Mouse (Mus musculus): Measurements from ENCODE around the gene Palm3.

Gene Palm3

DNA sequence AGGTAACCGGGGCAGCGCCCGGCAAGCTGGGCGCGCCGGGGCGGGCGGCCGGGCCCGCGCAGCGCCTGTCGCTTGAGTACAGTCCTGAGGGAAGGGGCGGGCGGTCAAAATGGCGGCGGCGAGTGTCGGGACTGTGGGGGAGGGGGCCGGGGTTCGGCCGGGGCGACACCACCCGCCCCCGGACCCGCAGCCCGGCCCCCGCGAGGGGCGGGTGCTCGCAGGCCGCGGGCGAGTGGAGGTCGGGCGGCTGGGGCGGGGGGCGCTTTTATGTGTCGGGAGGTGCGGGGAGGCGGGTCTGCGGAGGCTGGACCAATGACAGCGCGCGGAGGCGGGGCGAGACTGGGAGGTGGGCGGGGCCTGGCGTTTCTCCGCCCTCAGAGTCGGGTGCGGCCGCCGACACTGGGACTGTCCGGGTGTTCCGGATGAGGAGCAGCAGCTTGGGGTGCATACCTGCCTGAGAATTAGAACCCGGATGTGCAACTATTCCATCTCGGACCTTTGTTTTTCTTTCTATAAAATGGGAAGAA, 45.8 kb downstream of the Palm3 start:
- DNase-seq (ENCODE audit: low spot score) = peak; percentile 88

DNA sequence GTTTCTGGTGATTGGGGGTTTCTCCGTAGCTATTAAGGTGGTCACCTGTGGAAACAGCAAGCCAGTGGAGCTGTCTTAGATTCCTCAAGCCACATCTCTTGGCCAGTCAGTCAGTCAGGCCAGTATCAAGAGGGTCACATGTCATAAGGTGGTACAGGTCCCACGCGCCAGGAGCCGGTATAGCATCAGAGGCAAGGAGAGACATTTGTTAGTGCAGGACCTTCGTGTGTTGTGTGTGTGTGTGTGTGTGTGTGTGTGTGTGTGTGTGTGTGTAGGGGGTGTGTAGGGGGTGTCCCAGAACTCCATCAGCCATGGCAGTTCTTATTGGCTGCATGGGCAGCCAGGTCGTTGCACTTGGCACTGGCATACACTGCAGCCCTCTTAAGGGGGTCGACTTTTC, 46.6 kb downstream of the Palm3 start:
- DNase-seq (ENCODE audit: low spot score) = no peak

DNA sequence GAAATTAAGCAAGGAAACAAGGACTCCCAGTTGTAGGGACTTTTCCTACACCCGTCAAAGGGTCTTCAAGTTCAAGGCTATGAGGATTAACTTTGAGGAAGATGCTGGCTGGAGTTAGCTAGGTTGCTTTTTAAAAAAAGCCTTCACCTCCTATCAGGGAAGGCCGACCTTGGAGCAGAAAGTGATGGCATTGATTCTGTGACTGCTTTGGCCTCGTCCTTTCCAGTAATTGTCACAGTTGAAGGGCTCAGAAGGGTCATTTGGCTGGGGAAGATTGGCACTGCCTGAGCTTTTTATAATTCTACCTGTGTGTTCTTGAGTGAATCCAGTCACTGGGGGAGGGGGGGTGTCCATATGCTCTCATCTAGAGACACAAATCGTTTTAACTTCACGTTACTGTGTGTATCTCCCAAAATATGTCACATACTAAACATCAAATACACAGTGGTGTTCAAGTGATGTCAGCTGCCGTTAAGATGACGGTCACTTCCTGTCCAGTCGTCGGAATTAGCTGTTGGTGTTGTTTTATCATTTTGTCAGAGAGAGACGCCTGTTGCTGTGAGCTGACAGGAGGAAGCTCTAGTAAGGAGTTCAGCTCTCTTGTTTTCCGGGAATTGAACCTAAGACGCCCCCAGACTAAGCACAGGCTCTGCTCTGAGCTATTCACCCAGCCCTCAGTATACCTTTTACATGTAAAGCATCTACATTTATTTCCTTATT, 47.2 kb downstream of the Palm3 start:
- no peak for DNase-seq (ENCODE audit: low spot score)

DNA sequence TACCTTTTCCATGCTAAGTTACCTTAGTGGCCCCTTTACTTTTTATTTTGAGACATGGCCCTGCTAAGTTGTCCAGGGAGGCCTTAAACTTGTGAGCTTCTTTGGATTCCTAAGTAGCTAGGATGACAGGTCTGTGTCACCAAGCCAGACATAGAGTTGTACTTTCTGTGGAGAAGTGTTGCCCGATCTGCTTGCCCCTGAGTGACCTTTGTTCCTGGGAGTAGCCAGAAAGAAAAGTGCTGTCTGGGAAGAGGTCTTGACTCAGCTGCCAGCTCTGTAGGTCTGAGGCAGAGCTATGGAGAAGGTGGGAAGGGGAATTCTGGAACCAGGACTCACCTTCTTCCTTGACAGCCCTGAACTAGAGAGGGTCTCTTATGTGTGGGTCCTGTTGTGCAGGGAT, 47.9 kb downstream of the Palm3 start:
- no peak for DNase-seq (ENCODE audit: low spot score)

DNA sequence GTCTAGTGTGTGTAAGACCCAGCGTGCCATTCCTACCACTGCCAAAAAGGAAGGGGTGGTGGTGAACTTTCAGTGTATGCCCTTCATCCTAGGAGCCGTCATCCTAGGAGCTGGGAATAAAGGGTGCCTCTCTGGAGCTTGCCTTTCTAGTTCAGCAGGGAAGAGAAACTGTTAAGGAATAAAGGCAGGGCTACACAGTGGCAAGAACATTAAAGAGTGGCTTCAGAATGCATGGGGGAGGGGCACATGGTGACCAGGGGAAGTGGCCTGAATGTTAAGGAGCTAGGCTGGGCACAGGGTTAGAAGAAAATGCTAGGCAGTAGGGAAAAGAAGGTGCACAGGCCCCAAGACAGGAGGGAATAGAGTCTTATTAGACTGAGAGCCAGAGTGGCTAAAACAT, 48.5 kb downstream of the Palm3 start:
- no peak for DNase-seq (ENCODE audit: low spot score)

DNA sequence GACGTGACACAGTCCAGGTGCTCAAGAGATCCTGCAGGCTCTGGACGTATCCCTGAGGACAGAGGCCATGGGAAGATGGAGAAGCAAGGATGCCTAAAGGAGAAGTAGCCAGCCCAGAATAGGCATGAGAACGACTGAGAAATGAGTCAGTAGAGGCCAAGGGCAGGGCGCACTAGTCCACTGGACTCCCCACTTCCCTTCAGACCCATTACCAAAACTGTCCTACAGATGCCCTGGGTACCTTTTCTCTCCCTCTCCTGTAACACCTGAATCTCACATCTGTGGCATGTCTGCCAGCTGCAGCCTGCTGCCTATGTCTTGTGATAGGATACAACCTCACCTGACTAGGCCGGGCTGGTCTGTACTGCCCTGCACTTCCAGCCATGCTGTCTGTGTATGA, 49.0 kb downstream of the Palm3 start:
- DNase-seq (ENCODE audit: low spot score) = no peak

DNA sequence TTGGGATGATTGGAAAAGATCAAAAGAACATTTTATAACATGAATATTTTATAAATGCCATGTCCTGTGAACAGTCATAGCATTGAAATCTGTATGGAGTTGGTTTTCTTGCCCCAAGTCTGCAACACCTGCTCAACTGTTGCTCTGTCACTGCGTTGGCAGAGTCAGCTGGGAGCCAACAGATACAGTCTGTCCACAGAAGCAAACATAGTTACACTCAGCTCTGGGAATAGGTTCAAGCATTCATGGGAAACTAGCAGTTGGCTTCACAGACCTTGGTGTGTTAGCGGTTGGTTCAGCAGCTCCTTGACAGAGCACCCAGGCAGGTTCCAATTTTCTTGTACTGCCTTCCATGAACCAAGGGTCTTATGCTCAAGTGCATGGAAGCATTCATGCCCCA, 49.4 kb downstream of the Palm3 start:
- DNase-seq (ENCODE audit: low spot score) = no peak

DNA sequence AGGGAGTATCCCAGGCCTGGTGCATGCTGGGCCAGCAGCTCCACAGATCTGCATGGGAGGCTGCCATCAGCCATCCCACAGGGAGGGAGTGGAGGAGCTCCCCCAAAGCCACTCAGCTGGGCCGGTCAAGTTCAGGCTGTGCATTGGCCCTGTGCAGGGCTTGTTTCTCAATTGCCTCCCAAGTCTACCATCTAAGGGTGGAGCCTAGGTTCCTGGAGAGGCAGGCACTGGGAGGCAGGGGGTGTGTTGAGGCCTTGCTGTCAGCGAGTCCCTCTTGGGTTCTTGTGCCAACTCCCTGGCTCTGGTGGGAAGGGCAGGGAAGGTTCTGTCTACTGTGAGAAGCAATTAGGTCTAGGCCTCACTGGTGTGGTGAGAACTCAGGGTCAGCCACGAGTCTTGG, 50.6 kb downstream of the Palm3 start:
- DNase-seq (ENCODE audit: low spot score) = no peak

DNA sequence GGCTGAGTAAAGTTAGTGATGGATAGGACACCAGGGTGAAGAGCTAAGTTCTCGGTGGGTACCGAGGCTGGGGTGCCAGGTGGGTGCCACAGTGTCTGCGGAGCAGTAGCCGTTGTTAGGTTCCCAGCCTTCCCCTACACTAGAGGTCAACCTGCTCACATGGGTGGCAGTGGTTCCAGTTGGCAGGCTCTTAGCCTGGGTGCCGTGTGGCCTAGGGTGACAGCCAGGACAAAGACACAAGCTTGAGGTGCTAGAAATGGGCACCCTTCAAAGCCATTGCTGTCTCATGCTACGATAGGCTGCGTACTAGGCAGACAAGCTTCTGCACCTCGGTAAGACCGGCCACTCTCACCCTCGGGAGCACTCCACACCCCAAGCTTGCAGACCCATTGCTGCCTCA, 51.0 kb downstream of the Palm3 start:
- no peak for DNase-seq (ENCODE audit: low spot score)

DNA sequence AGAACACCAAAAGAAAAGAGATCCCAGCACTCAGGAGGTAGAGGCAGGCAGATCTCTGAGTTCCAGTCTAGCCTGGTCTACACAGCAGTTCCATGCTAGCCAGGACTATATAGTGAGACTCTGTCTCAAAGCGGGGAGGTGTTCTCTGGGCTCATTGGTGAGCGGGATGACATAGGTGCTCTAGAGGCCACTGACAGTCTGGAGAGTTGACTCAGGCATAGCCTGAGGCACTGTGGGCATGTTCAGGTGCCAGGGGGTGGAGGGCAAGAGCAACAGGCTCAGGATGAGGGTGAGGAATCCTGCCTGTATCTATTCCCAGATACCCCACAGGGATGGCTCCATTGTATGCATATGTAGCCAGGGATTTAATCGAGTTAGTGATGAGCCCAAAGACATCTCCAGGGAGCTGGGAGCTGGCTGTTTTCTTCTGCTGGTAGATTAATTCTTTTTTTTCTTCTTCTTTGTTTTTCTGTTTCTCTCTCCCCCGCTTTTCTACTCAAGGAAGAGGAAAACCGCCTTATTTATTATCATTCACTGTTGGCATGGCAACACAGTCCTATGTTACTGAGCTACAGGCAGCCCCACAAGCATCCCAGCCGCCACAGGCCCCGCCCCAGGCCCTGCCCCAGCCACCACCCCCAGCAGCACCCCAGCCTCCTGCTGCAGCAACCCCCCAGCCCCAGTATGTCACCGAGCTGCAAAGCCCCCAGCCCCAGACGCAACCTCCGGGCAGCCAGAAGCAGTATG, 52.1 kb downstream of the Palm3 start:
- DNase-seq (ENCODE audit: low spot score) = no peak

DNA sequence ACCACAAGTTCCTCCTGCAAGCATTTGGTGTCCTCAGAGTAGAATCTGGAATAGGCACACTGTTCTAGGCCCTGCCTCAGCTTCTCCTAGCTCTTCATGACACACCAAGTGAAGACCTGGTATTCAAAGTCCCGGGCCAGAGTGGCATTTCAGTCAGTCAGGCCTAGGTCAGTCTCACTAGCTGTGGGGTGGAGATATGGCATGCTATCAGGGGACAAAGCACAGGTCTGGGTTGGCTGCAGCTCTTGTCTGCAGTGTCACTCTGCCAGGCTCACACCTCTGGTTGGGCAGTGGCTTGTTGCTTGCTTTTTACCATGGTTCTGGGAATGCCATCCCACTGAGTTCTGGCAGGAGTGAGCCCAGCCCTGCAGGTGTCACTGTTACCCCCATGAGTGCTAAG, 55.1 kb downstream of the Palm3 start:
- DNase-seq (ENCODE audit: low spot score) = no peak

DNA sequence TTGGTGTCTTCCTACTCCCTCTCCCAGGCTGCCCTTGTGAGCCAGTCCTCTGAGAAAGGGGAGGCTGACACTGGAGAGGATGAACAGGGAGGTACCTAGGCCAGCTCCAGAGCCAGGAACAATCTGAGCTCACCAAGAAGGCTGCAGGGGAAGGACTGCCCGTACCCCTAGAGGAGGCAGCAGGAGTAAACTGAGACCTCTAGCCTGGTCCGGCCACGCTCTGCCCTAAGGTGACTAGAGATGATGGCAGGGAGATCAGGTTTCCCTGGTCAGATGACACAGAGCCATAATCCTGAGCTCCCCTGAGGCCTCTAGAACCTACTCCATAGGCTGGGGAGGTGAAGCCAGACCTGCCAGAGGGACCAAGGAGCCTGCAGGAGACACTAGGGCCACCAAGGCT, 55.6 kb downstream of the Palm3 start:
- no peak for DNase-seq (ENCODE audit: low spot score)

DNA sequence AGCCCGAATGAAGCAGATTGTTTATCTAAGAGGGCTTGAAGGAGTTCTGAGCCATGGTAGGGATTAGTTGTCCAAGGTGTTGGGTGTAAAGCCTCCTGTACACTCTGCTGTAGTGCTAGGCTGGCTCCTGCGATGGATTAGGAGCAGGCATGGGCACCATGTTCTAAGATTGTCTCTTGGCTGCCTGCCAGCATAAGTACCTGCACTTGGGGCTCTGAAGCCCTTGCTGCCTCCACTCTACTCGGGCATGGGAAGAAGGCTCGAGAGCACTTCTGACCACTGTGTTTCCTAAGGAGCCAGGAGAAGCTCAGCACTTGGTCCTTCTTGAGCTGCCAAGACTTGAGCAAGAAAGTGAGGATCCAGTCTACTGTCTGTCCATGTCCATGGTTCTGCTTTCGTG, 57.9 kb downstream of the Palm3 start:
- no peak for DNase-seq (ENCODE audit: low spot score)
